Mouse (Mus musculus) Muller cell, postnatal 12 days (primary cell): ENCODE measurements around the gene Chpf.

ENCODE experiments used
- DNase-seq: peaks from one replicate; pipeline ENCODE4 v3.0.0-alpha.2; 2015; ENCODE audit errors: inconsistent ontology term

Chpf gene

DNA sequence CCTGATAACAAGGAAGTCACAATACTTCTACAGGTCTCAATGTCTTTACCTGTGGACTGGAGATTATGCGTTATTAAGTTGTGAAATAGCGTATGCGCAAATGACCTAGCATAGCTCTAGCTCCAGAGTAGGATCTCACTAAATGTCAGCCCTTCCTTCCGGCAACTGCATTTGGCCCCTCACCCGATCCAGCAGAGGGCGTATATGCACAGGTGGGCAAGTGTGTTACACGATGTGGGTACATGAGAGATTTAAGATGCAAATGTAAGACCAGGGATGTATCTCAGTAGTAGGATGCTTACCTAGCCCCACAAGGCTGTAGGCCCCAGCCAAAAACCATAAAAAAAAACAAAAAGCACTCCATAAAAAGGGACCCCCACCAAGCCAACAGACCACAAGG lies 20.3 kb upstream of the Chpf start:
- no peak for DNase-seq

DNA sequence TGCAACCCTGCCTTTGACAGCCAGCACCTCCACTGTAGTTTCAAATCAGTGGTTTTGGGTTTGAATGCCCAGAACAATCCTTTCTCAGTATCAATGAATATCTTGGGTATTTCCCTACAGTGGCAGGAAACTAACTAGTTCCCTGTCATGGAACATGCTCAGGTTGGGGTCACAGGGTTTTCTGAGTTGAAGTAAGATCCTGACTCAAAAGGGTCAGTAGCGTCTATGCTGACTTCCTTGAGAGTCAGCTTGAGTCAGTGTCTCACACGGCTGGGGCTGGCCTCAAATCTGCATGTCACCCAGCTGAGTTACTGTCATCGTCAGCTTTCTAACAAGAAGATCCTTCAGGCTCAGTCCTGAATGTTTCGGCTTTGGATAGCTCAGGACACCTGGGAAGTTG lies 19.8 kb upstream of the Chpf start:
- DNase-seq = no peak

DNA sequence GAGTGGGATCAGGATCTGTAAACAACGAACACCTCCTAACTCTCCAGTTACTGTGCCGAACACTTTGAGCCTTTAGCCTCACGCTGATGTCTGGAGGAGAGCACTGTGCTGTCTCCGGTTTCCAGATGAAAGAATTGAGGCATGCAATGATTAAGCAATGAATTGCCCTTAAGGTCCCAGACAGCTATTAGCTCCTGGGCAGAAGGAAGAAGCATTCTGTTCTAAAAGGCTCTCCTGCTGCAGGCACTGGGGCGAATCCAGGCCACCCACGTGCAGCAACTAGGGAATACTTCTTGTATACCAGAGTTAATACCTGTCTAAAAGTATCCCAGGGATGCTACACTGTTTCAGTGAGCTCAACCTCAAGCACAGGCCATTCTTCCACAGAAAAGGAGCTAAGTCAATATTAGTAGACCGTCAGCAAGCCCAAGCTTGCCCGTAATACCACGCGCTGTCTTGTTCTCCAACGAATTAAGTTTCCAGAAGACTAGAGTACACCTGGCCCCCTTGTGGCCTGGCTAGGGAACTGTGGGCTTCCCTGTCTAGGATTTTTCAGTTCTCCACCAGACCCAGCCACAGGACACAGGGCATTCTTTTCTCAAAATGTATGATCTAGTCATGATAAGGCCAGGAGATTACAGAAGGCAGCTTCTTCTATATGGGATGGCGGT lies 15.9 kb upstream of the Chpf start:
- DNase-seq = peak; percentile 43

GRCm38 (mm10) chr1:75492579-75493170 lies 13.6 kb upstream of the Chpf start:
- DNase-seq = no peak

GRCm38 (mm10) chr1:75490785-75491551 lies 11.9 kb upstream of the Chpf start:
- no peak for DNase-seq

- DNase-seq = peak; percentile 93
These were observed 8.5 kb upstream of the Chpf start for GRCm38 (mm10) chr1:75487405-75488161.

DNA sequence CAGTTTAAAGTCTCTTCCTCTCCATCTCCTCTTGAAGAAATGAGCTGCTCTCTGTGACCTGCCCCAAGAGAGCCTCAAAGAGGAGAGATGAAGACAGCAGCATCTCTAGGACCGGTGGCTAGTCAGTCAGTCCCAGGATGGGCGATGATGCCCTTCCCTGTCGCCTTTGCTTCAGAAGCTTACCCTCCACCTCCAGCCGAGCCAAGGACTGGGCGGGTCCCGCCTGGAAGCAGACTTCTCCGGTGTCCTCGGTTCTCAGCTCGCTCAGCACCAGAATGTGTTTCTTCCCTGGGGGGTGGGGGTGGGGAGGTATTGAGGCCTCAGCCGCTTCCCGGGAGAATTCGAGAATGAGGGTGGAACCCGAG lies 7.9 kb upstream of the Chpf start:
- no peak for DNase-seq

- DNase-seq = no peak
These were observed 7.5 kb upstream of the Chpf start for GRCm38 (mm10) chr1:75486561-75486960.

DNA sequence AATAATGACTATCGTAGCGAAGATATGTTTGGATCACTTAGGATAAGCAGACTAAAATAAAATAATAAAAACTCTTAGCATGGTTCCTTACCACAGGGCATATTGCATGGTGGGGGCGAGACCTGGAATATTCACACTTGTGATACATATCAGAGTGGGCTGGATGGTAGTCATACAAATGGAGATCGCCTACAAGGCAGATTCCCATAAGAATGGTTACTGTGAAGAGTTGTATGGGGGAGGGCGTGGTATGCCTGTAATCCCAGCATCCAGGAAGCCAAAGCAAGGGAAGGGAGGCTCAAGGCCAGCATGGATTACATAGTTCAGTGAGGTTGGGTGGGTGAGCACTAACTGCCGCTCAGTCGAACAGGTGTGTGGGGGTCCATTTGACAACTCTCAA lies 1.6 kb upstream of the Chpf start:
- no peak for DNase-seq

DNA sequence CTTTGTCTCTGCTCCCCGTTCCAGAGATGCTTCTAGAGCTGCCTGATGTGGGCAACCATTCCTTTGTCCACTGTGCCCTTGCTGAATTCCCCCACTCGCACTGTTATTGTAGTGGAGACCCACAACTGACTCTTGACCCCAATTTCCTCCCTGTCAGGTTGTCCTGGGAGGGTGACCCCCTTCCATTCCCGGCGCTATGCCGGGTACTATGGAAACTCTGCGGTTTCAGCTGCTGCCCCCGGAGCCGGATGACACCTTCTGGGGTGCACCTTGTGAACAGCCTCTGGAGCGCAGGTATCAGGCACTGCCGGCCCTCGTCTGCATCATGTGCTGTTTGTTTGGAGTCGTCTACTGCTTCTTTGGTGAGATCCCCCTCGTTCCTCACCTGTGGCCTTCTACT lies 929 bp upstream of the Chpf start:
- no peak for DNase-seq

DNA sequence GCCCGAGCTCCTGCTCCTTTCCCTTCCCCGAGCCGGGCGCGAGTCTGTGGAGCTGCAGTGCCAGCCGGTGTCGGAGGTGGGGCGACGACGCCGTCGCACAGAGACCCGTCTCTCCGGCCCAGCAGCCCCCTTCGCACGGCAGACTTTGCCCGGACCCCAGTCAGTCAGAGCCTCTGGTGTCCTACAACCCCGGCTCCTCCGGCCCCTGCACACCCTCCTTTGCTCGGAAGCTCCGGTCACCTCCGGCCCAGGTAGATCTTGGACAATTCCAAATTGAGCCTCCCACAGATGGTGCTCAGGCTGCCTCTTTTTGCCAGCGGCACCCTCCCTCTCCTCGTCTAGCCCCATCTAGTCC lies 505 bp upstream of the Chpf start:
- DNase-seq = no peak

DNA sequence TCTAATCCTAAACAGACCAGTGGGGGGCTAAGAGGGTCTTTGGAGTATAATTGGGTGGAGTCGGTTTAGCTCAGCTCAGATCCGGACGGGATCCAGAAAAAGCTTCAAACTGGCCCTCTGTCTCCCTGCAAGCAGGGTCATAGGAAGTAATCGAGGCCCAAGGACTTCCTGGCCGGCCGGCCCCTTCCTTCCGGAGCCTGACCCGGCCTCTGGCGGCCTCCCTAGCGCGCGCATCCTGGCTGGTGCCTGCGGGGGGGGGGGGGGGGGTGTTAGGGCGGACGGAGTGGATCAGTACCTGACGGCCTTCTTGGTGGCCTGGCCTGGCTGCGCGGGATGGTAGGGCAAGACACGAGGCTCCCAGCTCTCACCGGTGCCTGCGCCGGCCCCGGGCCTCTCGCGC lies 610 bp downstream of the Chpf start:
- DNase-seq = no peak

GRCm38 (mm10) chr1:75477966-75478290 lies 1.2 kb downstream of the Chpf start:
- DNase-seq = no peak

DNA sequence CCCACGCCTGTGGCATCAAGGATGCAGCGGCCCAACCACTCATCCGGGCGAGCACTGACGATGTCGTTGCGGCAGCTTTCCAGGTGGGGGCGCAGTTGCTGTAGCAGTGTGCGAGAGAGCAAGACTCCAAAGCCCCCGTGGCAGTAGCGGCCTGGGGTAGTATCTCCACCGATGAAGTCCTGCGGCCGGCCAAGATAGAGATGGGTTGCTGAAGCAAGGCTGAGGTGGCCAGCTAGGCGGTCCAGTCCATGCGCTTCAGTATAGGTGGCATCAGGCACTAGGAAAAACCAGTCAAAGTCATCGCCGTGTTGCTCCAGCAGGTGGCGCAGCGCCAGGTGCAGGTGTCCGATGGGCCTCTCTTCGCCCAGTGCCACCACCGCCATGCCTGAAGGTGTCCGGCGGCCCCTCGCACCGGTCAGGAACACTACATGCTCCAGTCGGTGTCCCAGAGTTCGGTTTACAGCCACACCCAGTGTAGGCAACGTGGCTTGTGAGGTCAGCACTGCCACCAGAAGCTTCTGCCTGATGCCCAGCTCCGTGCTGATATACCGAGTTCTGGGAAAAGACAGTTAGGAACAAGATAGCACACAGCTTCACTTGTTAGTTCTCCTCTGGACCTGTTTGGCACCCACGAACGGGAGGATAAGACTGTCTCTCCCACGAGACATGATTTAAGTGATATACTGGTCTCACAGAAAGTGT lies 1.7 kb downstream of the Chpf start:
- peak; percentile 82 for DNase-seq

- DNase-seq = no peak
These were observed 2.7 kb downstream of the Chpf start for GRCm38 (mm10) chr1:75476441-75476840.

GRCm38 (mm10) chr1:75469287-75469825 lies 9.8 kb downstream of the Chpf start:
- no peak for DNase-seq

DNA sequence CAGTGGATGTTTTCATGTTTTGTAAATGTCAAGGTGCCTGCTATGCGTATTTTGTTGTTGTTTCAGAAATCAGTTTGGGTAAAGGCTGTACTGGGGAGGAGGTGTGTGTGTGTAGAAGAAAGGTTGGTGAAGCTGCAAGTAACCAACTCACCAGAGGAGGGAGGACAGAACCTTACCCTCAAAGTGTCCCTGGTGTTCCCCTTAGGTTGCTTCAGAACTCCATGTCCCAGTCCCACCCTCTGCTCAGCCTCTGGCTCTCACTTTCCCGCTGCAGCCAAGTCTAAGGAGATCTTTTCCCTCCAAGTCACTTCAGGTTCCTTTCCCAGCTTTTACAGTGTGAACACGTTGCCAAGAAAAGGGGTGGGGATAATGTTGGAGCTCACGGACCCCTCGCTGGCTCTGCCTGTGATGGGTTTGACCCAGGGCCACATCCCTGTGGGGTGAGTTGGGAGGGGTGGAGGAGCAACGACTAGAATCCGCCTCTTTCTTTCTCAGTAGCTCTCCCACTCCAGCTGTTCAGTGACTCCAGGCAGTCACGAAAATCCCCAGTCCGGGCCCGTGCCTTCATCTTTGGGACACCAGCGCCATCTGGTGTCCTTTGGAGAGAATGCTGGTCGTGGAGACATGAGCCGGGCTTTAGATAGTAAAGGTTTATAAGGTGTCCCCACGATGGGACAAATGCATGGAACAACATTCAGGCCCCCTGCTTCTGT lies 11.7 kb downstream of the Chpf start:
- peak; percentile 64 for DNase-seq

GRCm38 (mm10) chr1:75463652-75464204 lies 15.4 kb downstream of the Chpf start:
- DNase-seq = no peak

- no peak for DNase-seq
These were observed 16.5 kb downstream of the Chpf start for GRCm38 (mm10) chr1:75462636-75463035.

- DNase-seq = no peak
These were observed 18.8 kb downstream of the Chpf start for GRCm38 (mm10) chr1:75460297-75460696.
